Mouse (Mus musculus) forebrain, embryonic 11.5 days (tissue): ENCODE results near the gene Kif18b. TPM values are rescaled to one million over a fixed set of nuclear protein-coding genes. Genes with fewer than 3 reads are reported as not detected.

Experiments used
- ATAC-seq: fragments of 200-750 bp; cut with Nextera tagmentation; replicated peaks from 2 replicates; pipeline ENCODE4 v1.8.0; 2017; ENCODE audit warnings: moderate TSS enrichment; ENCODE audit not compliant: low FRiP score
- DNase-seq: peaks from one replicate; pipeline ENCODE4 v3.0.0-alpha.2; 2017; ENCODE audit warnings: low spot score
- H3K27ac ChIP-seq: fragments of 300-500 bp; sonication (generic); 2 replicates; pipeline ENCODE4 v1.5.1; 2014; ENCODE audit warnings: low read depth, low read length
- H3K27me3 ChIP-seq: fragments of 300-500 bp; sonication (generic); 2 replicates; pipeline ENCODE4 v1.6.1; 2014; ENCODE audit warnings: mild to moderate bottlenecking, low read length, mixed read lengths; ENCODE audit not compliant: control insufficient read depth, insufficient read depth
- H3K36me3 ChIP-seq: fragments of 300-500 bp; sonication (generic); 2 replicates; pipeline ENCODE4 v1.6.1; 2014; ENCODE audit warnings: mild to moderate bottlenecking, low read length, moderate library complexity, mixed read lengths; ENCODE audit not compliant: control insufficient read depth, insufficient read depth
- H3K4me1 ChIP-seq: fragments of 300-500 bp; sonication (generic); replicated peaks from 2 replicates; pipeline ENCODE4 v1.6.1; 2014; ENCODE audit warnings: low read length, mixed read lengths; ENCODE audit not compliant: control insufficient read depth, insufficient read depth
- H3K4me2 ChIP-seq: fragments of 300-500 bp; sonication (generic); 2 replicates; pipeline ENCODE4 v1.6.1; 2014; ENCODE audit warnings: low read depth, mild to moderate bottlenecking, low read length, moderate library complexity, mixed read lengths; ENCODE audit not compliant: severe bottlenecking
- H3K4me3 ChIP-seq: fragments of 300-500 bp; sonication (generic); 2 replicates; pipeline ENCODE4 v1.5.1; 2014; ENCODE audit warnings: low read depth, low read length
- H3K9ac ChIP-seq: fragments of 300-500 bp; sonication (generic); 2 replicates; pipeline ENCODE4 v1.6.1; 2014; ENCODE audit warnings: low read length
- H3K9me3 ChIP-seq: fragments of 300-500 bp; sonication (generic); 2 replicates; pipeline ENCODE4 v1.6.1; 2016; ENCODE audit warnings: low read length, mixed read lengths; ENCODE audit not compliant: control insufficient read depth
- WGBS: fragments of 180-500 bp; shearing (Covaris S2); extraction: QIAGEN DNeasy Blood & Tissue Kit; methylation state at CpG from one replicate; pipeline ENCODE4 v1.1.7; 2014; 5-methylcytosine and 5-hydroxymethylcytosine counted together
- polyA plus RNA-seq: library from polyadenylated mRNA; unstranded; fragments of >200 nt; fragmentation: Nextera tagmentation; extraction: Ambion mirVana; gene quantifications from 2 replicates; pipeline ENCODE4 v1.2.1, GENCODE M21; 2014

Gene Kif18b
- polyA plus RNA-seq, 1 experiment from 2014 or later, result 13.3 TPM

DNA sequence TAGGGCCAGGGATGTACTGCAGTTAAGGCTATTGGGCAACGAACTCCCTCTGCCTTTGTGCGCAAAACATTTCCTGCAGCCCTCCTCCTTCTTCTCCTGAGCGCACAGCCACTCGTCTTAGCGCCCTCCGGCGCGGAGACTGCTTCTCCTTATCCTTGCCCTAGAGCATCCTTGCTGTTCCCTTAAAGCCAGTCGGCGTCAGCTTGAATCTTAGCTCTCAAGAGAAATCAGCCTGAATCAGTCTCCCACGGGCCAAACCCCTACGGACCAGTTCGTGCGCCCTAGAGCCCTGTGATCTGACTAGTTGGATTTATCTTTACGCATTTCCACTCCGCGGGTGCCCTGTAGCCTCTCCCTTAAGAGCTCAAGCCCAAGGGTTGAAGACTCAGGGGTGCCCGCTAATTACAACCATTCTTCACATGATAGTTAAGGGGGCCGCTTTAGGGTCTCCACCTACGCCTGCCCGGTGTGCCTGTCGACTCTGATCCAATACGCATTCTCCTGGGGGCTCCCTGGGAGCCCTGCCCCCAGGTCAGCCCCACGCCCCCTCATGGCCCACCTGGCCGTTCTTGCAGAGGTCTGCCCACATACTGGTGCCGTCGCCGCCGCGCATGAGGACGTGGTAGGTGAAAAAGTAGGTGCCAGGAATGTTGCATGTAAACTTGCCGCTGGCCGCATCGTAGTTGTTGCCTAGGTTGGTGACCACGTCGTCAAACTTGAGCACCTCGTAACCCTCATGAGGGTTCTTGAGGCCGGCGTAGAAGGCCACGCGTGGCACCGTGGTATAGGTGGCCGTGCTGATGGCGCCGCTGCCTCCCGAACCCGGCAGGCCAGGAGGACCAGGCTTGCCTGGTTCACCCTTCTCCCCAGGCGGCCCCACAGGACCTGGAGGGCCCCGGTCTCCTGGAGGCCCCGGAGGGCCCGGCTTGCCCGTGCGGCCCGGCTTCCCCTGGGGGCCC is 20.7 kb upstream of the Kif18b start:
- DNase-seq, result peak; percentile 65
- H3K9ac ChIP-seq, result peak overlapping the region; percentile 55
- peak overlapping the region; percentile 31 for H3K4me3 ChIP-seq
- 1% methylated on average over 51 of the region's 54 CpGs for WGBS
- ATAC-seq, result no peak
- H3K27me3 ChIP-seq, result peaks cover 39% of the 10 kb centered on the region
- H3K4me2 ChIP-seq, result peak overlapping the region; percentile 56
- H3K36me3 ChIP-seq, result no peaks in the 10 kb centered on the region
- no peaks in the 10 kb centered on the region for H3K9me3 ChIP-seq
- peaks cover 26% of the 10 kb centered on the region for H3K4me1 ChIP-seq
- H3K27ac ChIP-seq, result no peak overlapping the region

- whole genome bisulfite sequencing, result 71% methylated on average over 6 of the region's 6 CpGs
- Histone ChIP-seq H3K27me3 (peaks cover 27% of the 10 kb centered on the region), H3K9ac (no peak overlapping the region), H3K4me2 (no peak overlapping the region), H3K36me3 (no peaks in the 10 kb centered on the region), H3K27ac (no peak overlapping the region), H3K9me3 (no peaks in the 10 kb centered on the region), H3K4me1 (peaks cover 13% of the 10 kb centered on the region), H3K4me3 (no peak overlapping the region)
- ATAC-seq (no peak), DNase-seq (no peak)
Measured at GRCm38 (mm10) chr11:102941236-102941635, 16.3 kb upstream of the Kif18b start.

DNA sequence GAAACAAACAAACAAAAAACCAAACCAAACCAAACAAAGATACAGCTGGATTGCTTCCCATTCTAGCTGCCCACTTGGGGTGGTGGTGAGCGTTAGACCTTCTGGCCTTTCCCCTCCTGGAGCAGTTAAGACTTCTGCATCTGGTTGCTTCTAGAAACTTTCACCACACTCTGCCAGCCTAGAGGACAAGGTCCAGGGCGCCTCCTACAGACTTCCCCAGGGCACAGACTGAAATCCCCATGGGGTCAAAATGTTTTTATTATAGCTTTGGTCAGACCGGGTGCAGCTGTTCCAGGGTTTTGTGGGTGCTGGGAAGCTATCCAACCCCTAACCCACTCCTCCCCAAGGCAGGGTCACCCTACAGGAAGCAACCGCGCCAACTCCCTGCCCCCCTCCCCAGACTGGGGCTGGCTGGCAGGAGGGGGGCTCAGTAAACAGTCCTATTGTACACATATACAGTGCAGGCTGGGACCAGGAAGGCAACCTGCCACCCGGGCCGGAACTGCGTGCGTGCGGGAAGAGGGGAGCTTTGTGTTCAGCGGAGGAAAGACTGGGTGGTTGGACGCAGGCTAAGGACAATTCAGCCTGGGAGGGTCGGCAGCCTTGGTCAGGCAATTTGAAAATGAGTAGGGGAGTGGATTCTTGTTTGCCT is 14.2 kb upstream of the Kif18b start:
- Histone ChIP-seq H3K36me3 (no peaks in the 10 kb centered on the region), H3K9me3 (no peaks in the 10 kb centered on the region), H3K27ac (no peak overlapping the region), H3K9ac (no peak overlapping the region), H3K27me3 (peaks cover 6% of the 10 kb centered on the region), H3K4me2 (no peak overlapping the region), H3K4me3 (no peak overlapping the region), H3K4me1 (peaks cover 4% of the 10 kb centered on the region; the same call in 1 of the 2 replicates)
- ATAC-seq, result no peak
- 51% methylated on average over 13 of the region's 13 CpGs for WGBS
- no peak for DNase-seq

GRCm38 (mm10) chr11:102937529-102938182 is 12.7 kb upstream of the Kif18b start:
- no peak overlapping the region for H3K4me2 ChIP-seq
- WGBS, result 78% methylated on average over 3 of the region's 3 CpGs
- H3K4me1 ChIP-seq, result peaks cover 4% of the 10 kb centered on the region; the same call in 1 of the 2 replicates
- no peak for ATAC-seq
- H3K36me3 ChIP-seq, result no peaks in the 10 kb centered on the region
- H3K9ac ChIP-seq, result no peak overlapping the region
- DNase-seq, result no peak
- H3K4me3 ChIP-seq, result no peak overlapping the region
- no peaks in the 10 kb centered on the region; the same call in 1 of the 2 replicates for H3K27me3 ChIP-seq
- H3K9me3 ChIP-seq, result no peaks in the 10 kb centered on the region
- no peak overlapping the region for H3K27ac ChIP-seq

GRCm38 (mm10) chr11:102936272-102936671 is 11.3 kb upstream of the Kif18b start:
- Histone ChIP-seq H3K4me1 (peaks cover 4% of the 10 kb centered on the region; the same call in 1 of the 2 replicates), H3K4me2 (no peak overlapping the region), H3K27ac (no peak overlapping the region), H3K9ac (no peak overlapping the region), H3K9me3 (no peaks in the 10 kb centered on the region), H3K36me3 (no peaks in the 10 kb centered on the region), H3K4me3 (no peak overlapping the region), H3K27me3 (no peaks in the 10 kb centered on the region; the same call in 1 of the 2 replicates)
- DNase-seq (no peak), ATAC-seq (no peak)
- 34% methylated on average over 4 of the region's 4 CpGs for WGBS

GRCm38 (mm10) chr11:102930672-102931071 is 5.7 kb upstream of the Kif18b start:
- H3K36me3 ChIP-seq, result no peaks in the 10 kb centered on the region
- H3K9ac ChIP-seq, result no peak overlapping the region
- H3K9me3 ChIP-seq, result no peaks in the 10 kb centered on the region
- no peak overlapping the region for H3K4me2 ChIP-seq
- 92% methylated on average over 10 of the region's 10 CpGs for WGBS
- no peaks in the 10 kb centered on the region for H3K27me3 ChIP-seq
- DNase-seq (peak; percentile 24), ATAC-seq (no peak)
- no peak overlapping the region for H3K4me3 ChIP-seq
- H3K27ac ChIP-seq, result no peak overlapping the region
- H3K4me1 ChIP-seq, result no peaks in the 10 kb centered on the region

GRCm38 (mm10) chr11:102925351-102925717 is 410 bp upstream of the Kif18b start:
- Histone ChIP-seq H3K27me3 (no peaks in the 10 kb centered on the region), H3K4me3 (peak overlapping the region; percentile 80), H3K9ac (peak overlapping the region; percentile 89), H3K9me3 (no peaks in the 10 kb centered on the region), H3K4me1 (0 out of 2 replicates have a peak, but pooled peaks cover 4% of the 10 kb centered on the region), H3K27ac (peak overlapping the region; percentile 95), H3K36me3 (no peaks in the 10 kb centered on the region), H3K4me2 (peak overlapping the region; percentile 55)
- ATAC-seq (peak; percentile 39), DNase-seq (no peak)
- under 1% methylated on average over 10 of the region's 10 CpGs for WGBS

DNA sequence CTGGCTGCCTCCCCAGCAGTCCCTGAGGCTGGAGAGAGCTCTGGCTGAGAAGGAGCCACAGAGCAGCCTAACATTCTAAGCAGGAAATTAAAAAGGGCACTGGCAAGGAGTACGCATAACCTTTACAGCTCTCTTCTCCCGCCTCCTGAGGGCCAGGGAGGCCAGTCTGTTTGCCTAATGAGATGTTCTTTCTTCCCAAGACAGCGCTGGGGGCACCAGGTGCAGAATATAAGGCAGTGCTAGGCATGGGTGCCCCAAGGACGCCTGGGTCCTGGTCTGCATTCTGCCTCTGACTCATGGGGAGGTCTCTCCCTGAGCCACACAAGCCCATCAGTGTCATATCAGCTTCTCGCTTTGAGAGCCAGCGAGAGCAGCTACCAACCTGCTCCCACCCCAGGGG is 3.4 kb downstream of the Kif18b start:
- Histone ChIP-seq H3K4me1 (0 out of 2 replicates have a peak, but pooled peaks cover 4% of the 10 kb centered on the region), H3K36me3 (no peaks in the 10 kb centered on the region), H3K4me2 (no peak overlapping the region), H3K27ac (no peak overlapping the region), H3K27me3 (no peaks in the 10 kb centered on the region), H3K4me3 (no peak overlapping the region), H3K9ac (peak overlapping the region; percentile 6; the same call in 1 of the 2 replicates), H3K9me3 (no peaks in the 10 kb centered on the region)
- WGBS, result 87% methylated on average over 6 of the region's 6 CpGs
- DNase-seq, result peak; percentile 38
- no peak for ATAC-seq
